Mouse (Mus musculus): ENCODE data around the gene Eomes. TPM values are rescaled to one million over a fixed set of nuclear protein-coding genes. Genes with fewer than 3 reads are reported as not detected.
A peak's percentile ranks its signal among the peaks of the same experiment; 100 is the strongest.

The Eomes gene
- polyA plus RNA-seq, 1 experiment from 2014 or later, result not detected

DNA sequence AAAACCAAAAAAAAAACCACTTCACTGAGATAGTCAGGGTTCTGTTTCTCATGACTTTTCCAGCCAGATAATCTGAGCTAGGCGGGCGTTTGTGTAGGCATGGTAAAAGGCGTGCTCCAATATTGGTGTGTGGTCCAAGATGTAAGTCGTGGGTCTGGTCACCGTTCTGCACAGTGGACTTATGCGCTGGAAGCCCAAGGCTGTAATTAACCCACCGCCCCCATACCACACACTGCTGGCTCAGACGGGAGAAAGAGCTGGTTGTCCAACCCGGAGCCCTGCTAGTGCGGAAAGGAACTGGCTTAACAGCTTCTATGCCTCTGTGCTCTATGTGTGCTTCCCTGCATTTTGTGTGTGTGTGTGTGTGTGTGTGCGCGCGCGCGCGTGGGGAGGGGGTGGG lies 8.7 kb upstream of the Eomes start:
- no peaks in the 10 kb centered on the region for H3K36me3 ChIP-seq (ENCODE audit: control insufficient read depth, insufficient read depth, low read length)
- H3K9me3 ChIP-seq (ENCODE audit: control insufficient read depth, low read depth, low read length), result no peaks in the 10 kb centered on the region
- peaks cover 36% of the 10 kb centered on the region for H3K27me3 ChIP-seq (ENCODE audit: control insufficient read depth, insufficient read depth, low read length)
- ATAC-seq (ENCODE audit: insufficient number of reproducible peaks, insufficient read depth, low FRiP score, low read depth), result no peak
- no peaks in the 10 kb centered on the region for H3K4me1 ChIP-seq (ENCODE audit: control insufficient read depth, insufficient read depth, low read length)
- H3K4me2 ChIP-seq (replicated peaks; ENCODE audit: low read depth, low read length), result no peak overlapping the region
- H3K27ac ChIP-seq (ENCODE audit: low read length), result no peak overlapping the region
- 14% methylated on average over 16 of the region's 16 CpGs for WGBS
- no peak overlapping the region for H3K4me3 ChIP-seq (ENCODE audit: low read depth, low read length)
- H3K9ac ChIP-seq (replicated peaks; ENCODE audit: low read depth, low read length), result no peak overlapping the region

GRCm38 (mm10) chr9:118471296-118471695 lies 6.7 kb upstream of the Eomes start:
- no peak overlapping the region for H3K4me3 ChIP-seq (ENCODE audit: low read depth, low read length)
- no peaks in the 10 kb centered on the region for H3K9me3 ChIP-seq (ENCODE audit: control insufficient read depth, low read depth, low read length)
- H3K27me3 ChIP-seq (ENCODE audit: control insufficient read depth, insufficient read depth, low read length), result peaks cover 48% of the 10 kb centered on the region
- H3K27ac ChIP-seq (ENCODE audit: low read length), result no peak overlapping the region
- no peak overlapping the region for H3K4me2 ChIP-seq (replicated peaks; ENCODE audit: low read depth, low read length)
- 15% methylated on average over 3 of the region's 3 CpGs for WGBS
- no peak for ATAC-seq (ENCODE audit: insufficient number of reproducible peaks, insufficient read depth, low FRiP score, low read depth)
- H3K36me3 ChIP-seq (ENCODE audit: control insufficient read depth, insufficient read depth, low read length), result no peaks in the 10 kb centered on the region
- H3K4me1 ChIP-seq (ENCODE audit: control insufficient read depth, insufficient read depth, low read length), result no peaks in the 10 kb centered on the region
- H3K9ac ChIP-seq (replicated peaks; ENCODE audit: low read depth, low read length), result no peak overlapping the region

- H3K27me3 ChIP-seq (ENCODE audit: control insufficient read depth, insufficient read depth, low read length), result peaks cover 51% of the 10 kb centered on the region
- H3K4me1 ChIP-seq (ENCODE audit: control insufficient read depth, insufficient read depth, low read length), result peaks cover 9% of the 10 kb centered on the region; the same call in 1 of the 2 replicates
- H3K9ac ChIP-seq (replicated peaks; ENCODE audit: low read depth, low read length), result no peak overlapping the region
- H3K4me3 ChIP-seq (ENCODE audit: low read depth, low read length), result 0 out of 2 replicates have a peak overlapping the region, but pooled peaks have one; percentile 4
- no peak overlapping the region for H3K27ac ChIP-seq (ENCODE audit: low read length)
- no peak for ATAC-seq (ENCODE audit: insufficient number of reproducible peaks, insufficient read depth, low FRiP score, low read depth)
- H3K36me3 ChIP-seq (ENCODE audit: control insufficient read depth, insufficient read depth, low read length), result no peaks in the 10 kb centered on the region
- 2% methylated on average over 22 of the region's 22 CpGs for WGBS
- 0 out of 2 replicates have a peak overlapping the region, but pooled peaks have one; percentile 2 for H3K4me2 ChIP-seq (replicated peaks; ENCODE audit: low read depth, low read length)
- no peaks in the 10 kb centered on the region for H3K9me3 ChIP-seq (ENCODE audit: control insufficient read depth, low read depth, low read length)
Observed at GRCm38 (mm10) chr9:118476211-118476765, 1.7 kb upstream of the Eomes start.

- Histone ChIP-seq H3K36me3 (ENCODE audit: control insufficient read depth, insufficient read depth, low read length) (no peaks in the 10 kb centered on the region), H3K27ac (ENCODE audit: low read length) (no peak overlapping the region), H3K9me3 (ENCODE audit: control insufficient read depth, low read depth, low read length) (no peaks in the 10 kb centered on the region), H3K4me1 (ENCODE audit: control insufficient read depth, insufficient read depth, low read length) (peaks cover 9% of the 10 kb centered on the region; the same call in 1 of the 2 replicates), H3K4me2 (replicated peaks; ENCODE audit: low read depth, low read length) (peak overlapping the region; percentile 2; the same call in 1 of the 2 replicates), H3K27me3 (ENCODE audit: control insufficient read depth, insufficient read depth, low read length) (peaks cover 56% of the 10 kb centered on the region), H3K9ac (replicated peaks; ENCODE audit: low read depth, low read length) (no peak overlapping the region), H3K4me3 (ENCODE audit: low read depth, low read length) (peak overlapping the region; percentile 4; the same call in 1 of the 2 replicates)
- ATAC-seq (ENCODE audit: insufficient number of reproducible peaks, insufficient read depth, low FRiP score, low read depth), result no peak
- WGBS, result 1% methylated on average over 33 of the region's 33 CpGs
Observed at GRCm38 (mm10) chr9:118476766-118477271, 1.2 kb upstream of the Eomes start.

DNA sequence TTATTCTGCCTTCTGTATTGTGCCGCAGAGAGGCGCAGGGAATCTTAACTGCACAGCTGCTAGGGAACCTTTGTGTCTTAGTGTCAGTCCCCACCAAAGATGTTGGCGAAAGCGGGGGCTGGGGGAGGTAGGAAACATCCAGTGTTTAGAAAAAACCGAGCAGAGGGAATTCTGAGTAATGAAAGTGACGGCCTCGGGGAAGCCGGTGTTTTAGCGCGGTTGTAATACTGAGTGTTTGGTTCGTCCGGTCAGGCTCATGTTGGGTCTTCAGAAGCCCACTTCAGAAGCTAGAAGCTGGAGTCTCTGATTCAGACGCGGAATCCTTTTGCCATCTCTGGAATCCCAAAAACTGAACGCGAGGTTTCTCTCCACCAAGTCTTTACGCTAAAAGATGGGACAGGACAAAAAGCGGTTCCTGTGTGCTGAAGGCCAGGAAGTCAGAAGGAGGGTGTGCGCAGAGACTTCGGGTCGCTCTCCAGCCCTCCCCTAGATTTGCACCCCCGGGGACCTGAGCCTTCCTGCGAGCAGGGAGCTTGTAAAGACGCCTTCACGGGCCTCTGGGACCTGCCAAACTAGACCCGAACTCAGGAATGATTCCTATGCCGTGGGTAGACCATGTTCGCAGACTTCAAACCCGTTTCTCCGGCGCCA lies 606 bp upstream of the Eomes start:
- Histone ChIP-seq H3K9me3 (ENCODE audit: control insufficient read depth, low read depth, low read length) (no peaks in the 10 kb centered on the region), H3K4me1 (ENCODE audit: control insufficient read depth, insufficient read depth, low read length) (peaks cover 9% of the 10 kb centered on the region; the same call in 1 of the 2 replicates), H3K4me2 (replicated peaks; ENCODE audit: low read depth, low read length) (peak overlapping the region; percentile 2; the same call in 1 of the 2 replicates), H3K36me3 (ENCODE audit: control insufficient read depth, insufficient read depth, low read length) (no peaks in the 10 kb centered on the region), H3K4me3 (ENCODE audit: low read depth, low read length) (peak overlapping the region; percentile 34; the same call in 1 of the 2 replicates), H3K9ac (replicated peaks; ENCODE audit: low read depth, low read length) (no peak overlapping the region), H3K27me3 (ENCODE audit: control insufficient read depth, insufficient read depth, low read length) (peaks cover 62% of the 10 kb centered on the region), H3K27ac (ENCODE audit: low read length) (no peak overlapping the region)
- 1% methylated on average over 31 of the region's 31 CpGs for WGBS
- ATAC-seq (ENCODE audit: insufficient number of reproducible peaks, insufficient read depth, low FRiP score, low read depth), result no peak

- H3K27ac ChIP-seq (ENCODE audit: low read length), result no peak overlapping the region
- no peaks in the 10 kb centered on the region for H3K9me3 ChIP-seq (ENCODE audit: control insufficient read depth, low read depth, low read length)
- WGBS, result 0% methylated on average over 27 of the region's 29 CpGs
- peaks cover 68% of the 10 kb centered on the region for H3K27me3 ChIP-seq (ENCODE audit: control insufficient read depth, insufficient read depth, low read length)
- 0 out of 2 replicates have a peak, but pooled peaks have one; percentile 20 for ATAC-seq (ENCODE audit: insufficient number of reproducible peaks, insufficient read depth, low FRiP score, low read depth)
- H3K36me3 ChIP-seq (ENCODE audit: control insufficient read depth, insufficient read depth, low read length), result no peaks in the 10 kb centered on the region
- H3K4me2 ChIP-seq (replicated peaks; ENCODE audit: low read depth, low read length), result peak overlapping the region; percentile 64
- H3K9ac ChIP-seq (replicated peaks; ENCODE audit: low read depth, low read length), result no peak overlapping the region
- peak overlapping the region; percentile 34 for H3K4me3 ChIP-seq (ENCODE audit: low read depth, low read length)
- H3K4me1 ChIP-seq (ENCODE audit: control insufficient read depth, insufficient read depth, low read length), result peaks cover 9% of the 10 kb centered on the region; the same call in 1 of the 2 replicates
Observed at GRCm38 (mm10) chr9:118478458-118478838, 436 bp downstream of the Eomes start.

GRCm38 (mm10) chr9:118478839-118479507 lies 961 bp downstream of the Eomes start:
- peaks cover 73% of the 10 kb centered on the region for H3K27me3 ChIP-seq (ENCODE audit: control insufficient read depth, insufficient read depth, low read length)
- ATAC-seq (ENCODE audit: insufficient number of reproducible peaks, insufficient read depth, low FRiP score, low read depth), result peak; percentile 62; the same call in 1 of the 2 replicates

More at GRCm38 (mm10) chr9:118478839-118479507, 961 bp downstream of the Eomes start:
- no peak overlapping the region for H3K9ac ChIP-seq (replicated peaks; ENCODE audit: low read depth, low read length)
- peak overlapping the region; percentile 34 for H3K4me3 ChIP-seq (ENCODE audit: low read depth, low read length)
- no peaks in the 10 kb centered on the region for H3K36me3 ChIP-seq (ENCODE audit: control insufficient read depth, insufficient read depth, low read length)
- H3K27ac ChIP-seq (ENCODE audit: low read length), result no peak overlapping the region
- H3K4me2 ChIP-seq (replicated peaks; ENCODE audit: low read depth, low read length), result peak overlapping the region; percentile 64
- H3K9me3 ChIP-seq (ENCODE audit: control insufficient read depth, low read depth, low read length), result no peaks in the 10 kb centered on the region
- 1% methylated on average over 58 of the region's 87 CpGs for WGBS
- peaks cover 9% of the 10 kb centered on the region; the same call in 1 of the 2 replicates for H3K4me1 ChIP-seq (ENCODE audit: control insufficient read depth, insufficient read depth, low read length)

All from stomach, embryonic 14.5 days (tissue).